Mouse (Mus musculus) stomach, postnatal 0 days (tissue): ENCODE results near the gene Tmem252. TPM values are rescaled to one million over a fixed set of nuclear protein-coding genes. Genes with fewer than 3 reads are reported as not detected.
A peak's percentile ranks its signal among the peaks of the same experiment; 100 is the strongest.

Experiments used
- ATAC-seq: fragments of 200-750 bp; cut with Nextera tagmentation; 2 replicates; pipeline ENCODE4 v1.8.0; 2017; ENCODE audit not compliant: low FRiP score, low TSS enrichment
- DNase-seq: peaks from one replicate; pipeline ENCODE4 v3.0.0-alpha.2; 2016; ENCODE audit warnings: low spot score
- H3K27ac ChIP-seq: fragments of 300-500 bp; sonication (generic); replicated peaks from 2 replicates; pipeline ENCODE4 v1.5.1; 2014; ENCODE audit warnings: mild to moderate bottlenecking, control low read depth
- H3K27me3 ChIP-seq: fragments of 300-500 bp; sonication (generic); 2 replicates; pipeline ENCODE4 v1.6.1; 2014; ENCODE audit warnings: low read length; ENCODE audit not compliant: control insufficient read depth, insufficient read depth
- H3K36me3 ChIP-seq: fragments of 300-500 bp; sonication (generic); 2 replicates; pipeline ENCODE4 v1.6.1; 2014; ENCODE audit warnings: low read length, mixed read lengths; ENCODE audit not compliant: control insufficient read depth, insufficient read depth
- H3K4me1 ChIP-seq: fragments of 300-500 bp; sonication (generic); replicated peaks from 2 replicates; pipeline ENCODE4 v1.6.1; 2014; ENCODE audit warnings: antibody characterized with exemption; ENCODE audit not compliant: control insufficient read depth, insufficient read depth
- H3K4me2 ChIP-seq: fragments of 300-500 bp; sonication (generic); replicated peaks from 2 replicates; pipeline ENCODE4 v1.6.1; 2014; ENCODE audit warnings: low read depth, mild to moderate bottlenecking, control low read depth, moderate library complexity
- H3K4me3 ChIP-seq: fragments of 300-500 bp; sonication (generic); 2 replicates; pipeline ENCODE4 v1.5.1; 2014; ENCODE audit warnings: low read depth, low read length, control low read depth
- H3K9ac ChIP-seq: fragments of 300-500 bp; sonication (generic); 2 replicates; pipeline ENCODE4 v1.6.1; 2014; ENCODE audit warnings: mild to moderate bottlenecking, low read length, control low read depth, mixed read lengths
- H3K9me3 ChIP-seq: fragments of 300-500 bp; sonication (generic); 2 replicates; pipeline ENCODE4 v1.6.1; 2016; ENCODE audit warnings: low read length; ENCODE audit not compliant: control insufficient read depth
- CTCF ChIP-seq: IDR thresholded peaks from 2 replicates; pipeline ENCODE4 v1.5.1; 2016; ENCODE audit warnings: antibody characterized with exemption, low read depth, mild to moderate bottlenecking, moderate library complexity
- EP300 ChIP-seq: optimal IDR thresholded peaks from 2 replicates; pipeline ENCODE3; 2016; ENCODE audit warnings: antibody characterized with exemption
- WGBS: fragments of 180-500 bp; shearing (Covaris S2); extraction: QIAGEN DNeasy Blood & Tissue Kit; methylation state at CpG from one replicate; pipeline ENCODE4 v1.1.7; 2014; 5-methylcytosine and 5-hydroxymethylcytosine counted together
- polyA plus RNA-seq: library from polyadenylated mRNA; unstranded; fragments of >200 nt; fragmentation: Nextera tagmentation; extraction: Ambion mirVana; gene quantifications from 2 replicates; pipeline ENCODE4 v1.2.1, GENCODE M21; 2015

Tmem252 gene
- polyA plus RNA-seq, 1 experiment from 2014 or later, result 5.8 TPM

DNA sequence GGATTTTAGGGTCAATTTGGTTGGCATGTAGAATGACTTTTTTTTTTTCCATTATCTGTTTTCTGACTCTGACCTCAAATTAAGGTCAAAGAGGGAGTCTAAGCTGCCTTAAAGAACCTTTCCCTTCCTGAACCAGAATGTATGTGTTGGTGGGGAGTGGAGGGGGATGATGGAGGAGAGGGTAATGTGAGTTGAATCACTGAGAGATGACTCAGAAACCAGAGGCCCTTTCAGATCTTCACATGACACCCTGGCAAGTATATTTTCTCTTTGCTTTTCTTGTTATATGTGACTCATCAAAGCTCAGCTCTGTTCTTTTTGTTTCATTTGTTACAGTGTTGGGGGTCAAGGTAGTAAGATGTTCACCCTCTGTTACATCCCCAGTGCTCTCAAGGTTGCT lies 46.6 kb downstream of the Tmem252 start:
- ATAC-seq (no peak), DNase-seq (no peak)
- TF ChIP-seq EP300 (no peak), CTCF (no peak)
- H3K4me3 ChIP-seq, result no peak overlapping the region
- no peaks in the 10 kb centered on the region for H3K9me3 ChIP-seq
- no peak overlapping the region for H3K4me2 ChIP-seq
- H3K27me3 ChIP-seq, result no peaks in the 10 kb centered on the region
- no peak overlapping the region for H3K27ac ChIP-seq
- H3K36me3 ChIP-seq, result no peaks in the 10 kb centered on the region
- no peak overlapping the region for H3K9ac ChIP-seq
- no peaks in the 10 kb centered on the region for H3K4me1 ChIP-seq

- Histone ChIP-seq H3K4me1 (no peaks in the 10 kb centered on the region), H3K4me3 (no peak overlapping the region), H3K27me3 (no peaks in the 10 kb centered on the region), H3K9me3 (no peaks in the 10 kb centered on the region), H3K27ac (no peak overlapping the region), H3K4me2 (no peak overlapping the region), H3K36me3 (no peaks in the 10 kb centered on the region), H3K9ac (no peak overlapping the region)
- no peak for TF ChIP-seq EP300
- TF ChIP-seq CTCF, result no peak
- DNase-seq (no peak), ATAC-seq (no peak)
- 82% methylated on average over 10 of the region's 10 CpGs for WGBS
Measured at GRCm38 (mm10) chr19:24724362-24724761, 50.6 kb downstream of the Tmem252 start.

GRCm38 (mm10) chr19:24730661-24731060 lies 56.9 kb downstream of the Tmem252 start:
- H3K27ac ChIP-seq, result peak overlapping the region; percentile 56
- WGBS, result 13% methylated on average over 5 of the region's 5 CpGs
- DNase-seq, result no peak

More at GRCm38 (mm10) chr19:24730661-24731060, 56.9 kb downstream of the Tmem252 start:
- Histone ChIP-seq H3K9ac (no peak overlapping the region), H3K4me3 (no peak overlapping the region), H3K27me3 (no peaks in the 10 kb centered on the region), H3K4me1 (no peaks in the 10 kb centered on the region), H3K4me2 (no peak overlapping the region), H3K36me3 (no peaks in the 10 kb centered on the region), H3K9me3 (no peaks in the 10 kb centered on the region)
- no peak for ATAC-seq
- TF ChIP-seq EP300 (no peak), CTCF (no peak)

Other genes starting within 250 kb of the Tmem252 start
- gene Fam122a, start 196.7 kb upstream of the Tmem252 start, polyA plus RNA-seq, result 42.2 and 46.2 TPM in 2 replicates
- 5.2 and 5.5 TPM in 2 replicates for gene Pip5k1b, start 118.1 kb upstream of the Tmem252 start, polyA plus RNA-seq
- gene Pgm5, start 187.8 kb downstream of the Tmem252 start, polyA plus RNA-seq, result 5.5 and 6.3 TPM in 2 replicates
- 306 and 325 TPM in 2 replicates for gene Gm10053, start 201.7 kb downstream of the Tmem252 start, polyA plus RNA-seq
- 0.08 TPM in 1 of 2 replicates, not detected in the other for gene Foxd4, start 227.2 kb downstream of the Tmem252 start, polyA plus RNA-seq